Mouse (Mus musculus) right cerebral cortex, postnatal 10 days (tissue): ENCODE results near the gene Trim3.

ENCODE experiments used
- DNase-seq, 2 experiments: peaks; one replicate each; pipeline ENCODE4 v3.0.0; 2021; ENCODE audit warnings: low spot score in 2 of 2

Trim3 gene

GRCm38 (mm10) chr7:105557671-105558070, 75.7 kb downstream of the Trim3 start:
- DNase-seq: peak in 1 of 2 experiments; percentile 49

GRCm38 (mm10) chr7:105556406-105556805, 77.0 kb downstream of the Trim3 start:
- DNase-seq: peak in 1 of 2 experiments; percentile 42

- DNase-seq: peak in 1 of 2 experiments; percentile 62
These were observed 77.8 kb downstream of the Trim3 start for GRCm38 (mm10) chr7:105555571-105555970.
